Mouse (Mus musculus): ENCODE data around the gene Gpam. TPM values are rescaled to one million over a fixed set of nuclear protein-coding genes. Genes with fewer than 3 reads are reported as not detected.

Gene Gpam
- total and polyA plus RNA-seq, 3 experiments: 75.4 to 173 (median 149) TPM

DNA sequence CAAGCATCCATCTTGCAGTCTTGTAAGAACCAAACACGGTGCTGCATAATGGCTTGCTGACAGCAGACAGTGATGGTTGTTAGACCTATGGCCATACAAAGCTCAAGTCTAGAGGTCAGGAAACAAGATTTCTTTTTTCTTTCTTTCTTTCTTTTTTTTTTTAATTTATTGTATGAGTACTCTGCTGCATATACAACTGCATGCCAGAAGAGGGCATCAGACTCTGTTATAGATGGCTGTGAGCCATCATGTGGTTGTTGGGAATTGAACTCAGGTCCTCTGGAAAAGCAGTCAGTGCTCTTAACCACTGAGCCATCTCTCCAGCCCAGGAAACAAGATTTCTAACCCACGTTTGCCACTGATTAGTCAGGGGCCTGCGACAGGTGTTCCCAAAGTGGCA lies 54.0 kb downstream of the Gpam start:
- Histone ChIP-seq H3K4me1 (ENCODE audit: control insufficient read depth, insufficient read depth, low read length) (no peaks in the 10 kb centered on the region), H3K4me3 (no peak overlapping the region), H3K36me3 (ENCODE audit: control insufficient read depth, insufficient read depth, low read length) (no peaks in the 10 kb centered on the region), H3K79me2 (replicated peaks; ENCODE audit: control insufficient read depth, insufficient read depth, low read length) (no peaks in the 10 kb centered on the region), H3K9ac (ENCODE audit: low read depth, low read length) (no peak overlapping the region), H3K27me3 (ENCODE audit: control insufficient read depth, insufficient read depth, low read length) (no peaks in the 10 kb centered on the region), H3K27ac (no peak overlapping the region)
- intact Hi-C loops (cut with DNase I): loop anchor here (2.0 kb wide), 1 partner anchor 126 kb away; no protein-coding TSS in a partner anchor
- peak; percentile 63 for TF ChIP-seq CTCF (IDR thresholded peaks at IDR 0.05)
- TF ChIP-seq EP300 (IDR thresholded peaks at IDR 0.05; ENCODE audit: insufficient read depth, low read depth, low read length): no peak
- 81% methylated on average over 3 of the region's 3 CpGs for WGBS
- no peak for DNase-seq

DNA sequence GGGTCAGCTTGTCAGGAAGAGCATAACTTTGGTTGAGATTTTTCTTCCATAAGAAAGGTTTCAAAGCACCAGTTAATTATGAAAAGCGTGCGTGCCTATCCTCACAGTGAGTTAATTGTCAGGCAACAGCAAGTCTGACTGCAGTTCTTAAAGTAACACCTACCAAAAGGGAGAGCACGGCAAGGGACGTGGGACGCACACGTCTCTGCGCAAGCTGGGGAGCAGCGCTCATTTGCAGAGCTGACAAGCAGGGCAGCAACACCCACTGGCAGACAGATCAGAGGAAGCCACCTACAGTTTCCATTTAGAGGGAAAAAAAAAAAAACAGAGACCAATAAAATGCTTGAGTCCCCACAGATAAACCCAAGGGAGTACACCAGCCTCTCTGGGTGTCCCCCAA lies 58.0 kb downstream of the Gpam start:
- H3K9ac ChIP-seq (ENCODE audit: low read depth, low read length): no peak overlapping the region
- TF ChIP-seq EP300 (IDR thresholded peaks at IDR 0.05; ENCODE audit: insufficient read depth, low read depth, low read length) (no peak), CTCF (IDR thresholded peaks at IDR 0.05) (no peak), POLR2A (IDR thresholded peaks at IDR 0.05; ENCODE audit: insufficient read depth, low read depth, low read length) (no peak)
- intact Hi-C loops (cut with DNase I): loop anchor here (10.0 kb wide), 1 partner anchor 1024 kb away; the partner anchor contains the start of gene Adra2a
- no peaks in the 10 kb centered on the region for H3K27me3 ChIP-seq (ENCODE audit: control insufficient read depth, insufficient read depth, low read length)
- no peaks in the 10 kb centered on the region for H3K79me2 ChIP-seq (replicated peaks; ENCODE audit: control insufficient read depth, insufficient read depth, low read length)
- no peaks in the 10 kb centered on the region for H3K4me1 ChIP-seq (ENCODE audit: control insufficient read depth, insufficient read depth, low read length)
- H3K36me3 ChIP-seq (ENCODE audit: control insufficient read depth, insufficient read depth, low read length): no peaks in the 10 kb centered on the region
- no peak for DNase-seq
- no peak overlapping the region for H3K27ac ChIP-seq
- WGBS: 93% methylated on average over 8 of the region's 8 CpGs
- H3K4me3 ChIP-seq: no peak overlapping the region

DNA sequence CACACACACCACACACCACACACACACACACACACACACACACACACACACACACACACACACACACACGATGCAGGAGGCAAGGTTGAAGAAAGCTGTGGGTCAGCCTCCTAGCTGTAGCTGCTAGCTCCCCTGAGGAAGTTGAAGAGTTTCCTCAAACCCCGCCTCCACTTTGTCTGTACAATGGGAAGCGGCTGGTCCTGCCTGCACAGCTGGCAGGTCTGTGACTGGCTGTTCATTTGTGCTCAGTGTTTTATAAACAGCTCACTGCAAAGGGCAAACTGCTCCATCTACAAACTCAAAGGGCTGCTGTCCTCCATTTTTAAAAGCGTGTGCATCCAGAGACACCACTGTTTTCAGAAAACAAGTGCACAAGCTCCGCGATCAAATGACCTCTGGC lies 63.8 kb downstream of the Gpam start:
- Histone ChIP-seq H3K27me3 (ENCODE audit: control insufficient read depth, insufficient read depth, low read length) (no peaks in the 10 kb centered on the region), H3K4me3 (no peak overlapping the region), H3K79me2 (replicated peaks; ENCODE audit: control insufficient read depth, insufficient read depth, low read length) (no peaks in the 10 kb centered on the region), H3K4me1 (ENCODE audit: control insufficient read depth, insufficient read depth, low read length) (no peaks in the 10 kb centered on the region), H3K27ac (no peak overlapping the region), H3K36me3 (ENCODE audit: control insufficient read depth, insufficient read depth, low read length) (no peaks in the 10 kb centered on the region), H3K9ac (ENCODE audit: low read depth, low read length) (no peak overlapping the region)
- DNase-seq: peak in 1 of 2 experiments; percentile 26
- WGBS: 25% methylated on average over 6 of the region's 6 CpGs
- intact Hi-C loops (cut with DNase I): loop anchor here (10.0 kb wide), 1 partner anchor 1018 kb away; the partner anchor contains the start of gene Adra2a
- TF ChIP-seq EP300 (IDR thresholded peaks at IDR 0.05; ENCODE audit: insufficient read depth, low read depth, low read length): no peak
- TF ChIP-seq CTCF (IDR thresholded peaks at IDR 0.05): no peak
- TF ChIP-seq POLR2A (IDR thresholded peaks at IDR 0.05; ENCODE audit: insufficient read depth, low read depth, low read length): no peak

DNA sequence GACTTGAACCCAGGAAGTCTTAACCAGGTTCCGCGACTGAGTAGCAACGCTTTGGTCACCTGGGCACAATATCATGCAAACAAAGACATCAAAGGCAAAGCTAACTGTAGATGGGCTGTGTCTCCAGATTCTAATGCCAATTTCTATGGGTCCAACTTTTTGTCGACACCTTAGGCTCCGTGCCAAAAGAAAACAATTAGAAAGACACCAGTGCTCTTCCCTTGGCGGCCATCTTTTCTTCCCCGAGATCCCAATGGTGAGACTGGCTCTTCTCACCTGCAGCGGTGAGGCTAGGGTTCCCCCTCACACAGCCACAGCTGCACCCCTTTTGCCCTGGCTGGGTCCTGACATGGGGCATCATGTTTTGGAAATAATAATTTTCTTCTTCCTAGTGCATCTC lies 64.5 kb downstream of the Gpam start:
- Histone ChIP-seq H3K4me1 (ENCODE audit: control insufficient read depth, insufficient read depth, low read length) (no peaks in the 10 kb centered on the region), H3K79me2 (replicated peaks; ENCODE audit: control insufficient read depth, insufficient read depth, low read length) (no peaks in the 10 kb centered on the region), H3K27me3 (ENCODE audit: control insufficient read depth, insufficient read depth, low read length) (no peaks in the 10 kb centered on the region), H3K27ac (no peak overlapping the region), H3K36me3 (ENCODE audit: control insufficient read depth, insufficient read depth, low read length) (no peaks in the 10 kb centered on the region), H3K9ac (ENCODE audit: low read depth, low read length) (no peak overlapping the region), H3K4me3 (no peak overlapping the region)
- intact Hi-C loops (cut with DNase I): loop anchor here (10.0 kb wide), 1 partner anchor 1018 kb away; the partner anchor contains the start of gene Adra2a
- DNase-seq: no peak
- WGBS: 73% methylated on average over 8 of the region's 8 CpGs
- TF ChIP-seq POLR2A (IDR thresholded peaks at IDR 0.05; ENCODE audit: insufficient read depth, low read depth, low read length) (no peak), EP300 (IDR thresholded peaks at IDR 0.05; ENCODE audit: insufficient read depth, low read depth, low read length) (no peak), CTCF (IDR thresholded peaks at IDR 0.05) (no peak)

DNA sequence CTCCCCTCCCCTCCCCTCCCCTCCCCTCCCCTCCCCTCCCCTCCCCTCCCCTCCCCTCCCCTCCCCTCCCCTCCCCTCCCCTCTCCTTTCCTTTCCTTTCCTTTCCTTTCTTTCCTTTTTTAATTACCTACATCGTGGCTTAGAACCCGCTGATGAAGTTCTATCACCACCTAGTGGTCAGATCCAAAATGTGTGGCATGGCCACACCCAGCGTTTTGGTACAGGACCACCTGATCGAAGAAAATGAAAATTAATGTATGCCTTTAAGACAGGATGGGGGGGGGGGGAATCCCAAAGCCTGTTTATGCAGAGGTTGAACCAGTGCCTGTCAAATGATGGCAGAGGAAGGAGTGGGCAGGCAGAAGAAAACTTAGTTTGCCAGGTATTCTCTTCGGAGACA lies 65.1 kb downstream of the Gpam start:
- WGBS: 24% methylated on average over 5 of the region's 5 CpGs
- H3K79me2 ChIP-seq (replicated peaks; ENCODE audit: control insufficient read depth, insufficient read depth, low read length): no peaks in the 10 kb centered on the region
- intact Hi-C loops (cut with DNase I): loop anchor here (10.0 kb wide), 1 partner anchor 1017 kb away; the partner anchor contains the start of gene Adra2a
- no peak overlapping the region for H3K4me3 ChIP-seq
- H3K27ac ChIP-seq: no peak overlapping the region
- H3K27me3 ChIP-seq (ENCODE audit: control insufficient read depth, insufficient read depth, low read length): no peaks in the 10 kb centered on the region
- no peaks in the 10 kb centered on the region for H3K4me1 ChIP-seq (ENCODE audit: control insufficient read depth, insufficient read depth, low read length)
- DNase-seq: no peak
- no peaks in the 10 kb centered on the region for H3K36me3 ChIP-seq (ENCODE audit: control insufficient read depth, insufficient read depth, low read length)
- TF ChIP-seq EP300 (IDR thresholded peaks at IDR 0.05; ENCODE audit: insufficient read depth, low read depth, low read length) (no peak), POLR2A (IDR thresholded peaks at IDR 0.05; ENCODE audit: insufficient read depth, low read depth, low read length) (no peak), CTCF (IDR thresholded peaks at IDR 0.05) (peak; percentile 56)
- no peak overlapping the region for H3K9ac ChIP-seq (ENCODE audit: low read depth, low read length)

DNA sequence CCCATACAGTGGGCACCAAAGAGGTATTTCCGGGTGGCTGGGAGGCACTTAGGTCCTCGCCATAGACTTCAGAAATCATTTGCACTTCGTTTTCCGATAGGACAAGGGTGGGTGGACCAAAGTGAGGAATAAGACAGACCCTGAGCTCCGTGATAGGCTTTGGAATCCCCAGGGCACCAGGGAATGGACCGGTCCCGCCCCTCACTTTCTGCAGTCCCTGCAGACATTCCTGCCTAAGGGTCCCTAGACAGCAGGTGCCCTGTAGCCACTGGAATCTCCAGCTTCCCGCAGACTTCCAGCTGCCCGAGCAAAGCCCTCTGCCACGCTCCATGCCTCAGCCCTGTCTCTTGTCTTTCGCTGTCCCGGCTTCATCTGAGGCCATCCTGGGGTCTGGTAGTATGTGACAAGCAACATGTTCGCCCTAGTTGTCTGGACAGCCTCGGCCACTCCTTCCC lies 65.6 kb downstream of the Gpam start:
- Histone ChIP-seq H3K36me3 (ENCODE audit: control insufficient read depth, insufficient read depth, low read length) (no peaks in the 10 kb centered on the region), H3K9ac (ENCODE audit: low read depth, low read length) (no peak overlapping the region), H3K4me1 (ENCODE audit: control insufficient read depth, insufficient read depth, low read length) (no peaks in the 10 kb centered on the region), H3K27me3 (ENCODE audit: control insufficient read depth, insufficient read depth, low read length) (no peaks in the 10 kb centered on the region), H3K27ac (no peak overlapping the region), H3K79me2 (replicated peaks; ENCODE audit: control insufficient read depth, insufficient read depth, low read length) (no peaks in the 10 kb centered on the region), H3K4me3 (no peak overlapping the region)
- 9% methylated on average over 14 of the region's 14 CpGs for WGBS
- intact Hi-C loops (cut with DNase I): loop anchor here (10.0 kb wide), 1 partner anchor 1017 kb away; the partner anchor contains the start of gene Adra2a
- TF ChIP-seq POLR2A (IDR thresholded peaks at IDR 0.05; ENCODE audit: insufficient read depth, low read depth, low read length) (no peak), EP300 (IDR thresholded peaks at IDR 0.05; ENCODE audit: insufficient read depth, low read depth, low read length) (no peak), CTCF (IDR thresholded peaks at IDR 0.05) (no peak)
- DNase-seq: no peak

Measured in heart, adult 2 months (tissue).